Mouse (Mus musculus): Measurements from ENCODE around the gene Neb.

DNA sequence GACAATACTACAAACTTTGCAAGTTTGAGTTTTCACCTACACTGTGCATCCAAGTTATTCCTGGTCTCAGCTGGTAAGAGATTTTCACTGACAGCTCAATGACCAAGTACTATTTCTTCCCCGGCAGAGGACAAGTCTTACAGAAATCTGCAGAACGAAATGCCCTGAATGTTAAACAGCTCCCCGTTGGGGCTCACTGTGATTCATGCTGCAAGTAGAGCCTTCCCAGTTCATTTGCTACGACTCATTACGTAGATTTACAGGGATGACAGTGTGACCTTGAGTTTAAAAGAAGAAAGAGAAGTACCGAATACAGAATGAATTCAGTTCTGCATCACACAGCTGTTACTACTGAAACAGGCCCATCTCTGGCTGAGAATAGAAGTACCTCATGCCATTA lies 91.9 kb downstream of the Neb start:
- TF ChIP-seq CTCF (IDR thresholded peaks at IDR 0.05; ENCODE audit: control insufficient read depth, insufficient read depth, insufficient replicate concordance, low read depth, low read length) (no peak), POLR2A (IDR thresholded peaks at IDR 0.05; ENCODE audit: control insufficient read depth, low read depth, low read length) (no peak)

All from testis, adult 2 months (tissue).